Mouse (Mus musculus): ENCODE results near the gene Gast. TPM values are rescaled to one million over a fixed set of nuclear protein-coding genes. Genes with fewer than 3 reads are reported as not detected.

The Gast gene
- not detected in 2 replicates for polyA plus RNA-seq (2012; ENCODE audit: low replicate concordance)

DNA sequence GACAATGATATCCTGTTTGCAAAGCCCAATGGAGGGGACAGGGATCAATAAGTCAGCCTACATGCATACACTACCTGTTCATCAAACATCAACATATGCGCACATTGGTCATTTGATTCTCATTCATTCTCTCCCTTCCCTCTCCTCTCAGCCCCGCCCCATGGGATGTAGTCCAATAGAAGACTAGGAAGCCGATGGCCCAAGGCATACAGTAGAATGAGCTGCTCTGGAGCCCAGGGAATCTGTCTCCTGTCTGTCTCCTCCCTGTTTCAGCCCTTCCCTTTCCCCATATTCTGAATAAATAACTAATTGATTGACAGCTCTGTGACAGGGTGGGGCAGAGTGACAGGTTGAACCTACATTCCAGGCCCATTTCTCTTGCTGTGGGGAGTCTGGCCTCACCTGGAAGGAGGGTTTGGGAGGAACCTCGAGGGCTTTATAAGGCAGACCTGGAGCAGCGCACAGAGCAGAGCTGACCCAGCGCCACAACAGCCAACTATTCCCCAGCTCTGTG is at the start of gene Gast:
Gene Gast, plus strand, starts transcription at position 464 of the 514 bp plus-strand sequence.

GRCm38 (mm10) chr11:100319492-100320171 is 14.6 kb upstream of the Gast start, which contains the start of gene Eif1:
TSS of gene Eif1 (plus strand) at chr11:100319885.

GRCm38 (mm10) chr11:100355972-100356818 is 22.0 kb downstream of the Gast start, which contains the start of gene Hap1:
TSS of gene Hap1 (minus strand) at chr11:100356128.

Other genes with a start within 250 kb of the Gast start
- not detected in 2 replicates for gene Krt32, start 246.2 kb upstream of the Gast start, polyA plus RNA-seq (2012; ENCODE audit: low replicate concordance)
- not detected in 2 replicates for gene Krt35, start 238.2 kb upstream of the Gast start, polyA plus RNA-seq (2012; ENCODE audit: low replicate concordance)
- gene Krt36, start 228.8 kb upstream of the Gast start, polyA plus RNA-seq (2012; ENCODE audit: low replicate concordance): not detected in 2 replicates
- not detected in 2 replicates for gene Krt13, start 212.8 kb upstream of the Gast start, polyA plus RNA-seq (2012; ENCODE audit: low replicate concordance)
- 0.10 TPM in 1 of 2 replicates, not detected in the other for gene Krt15, start 198.5 kb upstream of the Gast start, polyA plus RNA-seq (2012; ENCODE audit: low replicate concordance)
- 0.15 and 1.7 TPM in 2 replicates for gene Krt19, start 185.7 kb upstream of the Gast start, polyA plus RNA-seq (2012; ENCODE audit: low replicate concordance)
- not detected in 2 replicates for gene Krt9, start 141.2 kb upstream of the Gast start, polyA plus RNA-seq (2012; ENCODE audit: low replicate concordance)
- gene Krt14, start 126.9 kb upstream of the Gast start, polyA plus RNA-seq (2012; ENCODE audit: low replicate concordance): 0.23 and 0.48 TPM in 2 replicates
- not detected in 2 replicates for gene Krt16, start 85.5 kb upstream of the Gast start, polyA plus RNA-seq (2012; ENCODE audit: low replicate concordance)
- gene Krt17, start 73.4 kb upstream of the Gast start, polyA plus RNA-seq (2012; ENCODE audit: low replicate concordance): 0.51 TPM in 1 of 2 replicates, not detected in the other
- gene Krt42, start 64.5 kb upstream of the Gast start, polyA plus RNA-seq (2012; ENCODE audit: low replicate concordance): not detected in 2 replicates
- gene Eif1, start 14.5 kb upstream of the Gast start, polyA plus RNA-seq (2012; ENCODE audit: low replicate concordance): 561 and 639 TPM in 2 replicates
- 3.3 and 4.1 TPM in 2 replicates for gene Hap1, start 21.7 kb downstream of the Gast start, polyA plus RNA-seq (2012; ENCODE audit: low replicate concordance)
- gene Jup, start 63.4 kb downstream of the Gast start, polyA plus RNA-seq (2012; ENCODE audit: low replicate concordance): 24.0 and 30.2 TPM in 2 replicates
- 0.80 and 1.4 TPM in 2 replicates for gene P3h4, start 80.4 kb downstream of the Gast start, polyA plus RNA-seq (2012; ENCODE audit: low replicate concordance)
- gene Fkbp10, start 81.3 kb downstream of the Gast start, polyA plus RNA-seq (2012; ENCODE audit: low replicate concordance): 3.6 and 3.7 TPM in 2 replicates
- 58.2 and 66.2 TPM in 2 replicates for gene Nt5c3b, start 107.4 kb downstream of the Gast start, polyA plus RNA-seq (2012; ENCODE audit: low replicate concordance)
- not detected in 2 replicates for gene Klhl10, start 107.5 kb downstream of the Gast start, polyA plus RNA-seq (2012; ENCODE audit: low replicate concordance)
- gene Klhl11, start 138.3 kb downstream of the Gast start, polyA plus RNA-seq (2012; ENCODE audit: low replicate concordance): 2.6 and 3.0 TPM in 2 replicates
- 4.5 and 57.8 TPM in 2 replicates for gene Acly, start 193.6 kb downstream of the Gast start, polyA plus RNA-seq (2012; ENCODE audit: low replicate concordance)
- gene Ttc25, start 211.2 kb downstream of the Gast start, polyA plus RNA-seq (2012; ENCODE audit: low replicate concordance): not detected in 2 replicates
- 26.2 and 47.0 TPM in 2 replicates for gene Cnp, start 240.5 kb downstream of the Gast start, polyA plus RNA-seq (2012; ENCODE audit: low replicate concordance)